Mouse (Mus musculus) kidney, adult 2 months (tissue): Measurements from ENCODE around the gene Chtf18. TPM values are rescaled to one million over a fixed set of nuclear protein-coding genes. Genes with fewer than 3 reads are reported as not detected.
A peak's percentile ranks its signal among the peaks of the same experiment; 100 is the strongest.
"Not testable (repeated sequence)": the region's sequence is repeated elsewhere in the genome, so short reads cannot be mapped to it uniquely, and the experiment has no call there.

Source experiments
- DNase-seq: peaks from one replicate; pipeline ENCODE4 v3.0.0; 2021
- H3K27ac ChIP-seq: fragments of 200-500 bp; 2 replicates; pipeline ENCODE4 v1.5.1; 2012; ENCODE audit warnings: low read depth, low read length, control low read depth, inconsistent platforms; ENCODE audit not compliant: insufficient read depth
- H3K27me3 ChIP-seq: fragments of 200-500 bp; replicated peaks from 2 replicates; pipeline ENCODE4 v1.6.1; 2012; ENCODE audit warnings: mild to moderate bottlenecking, moderate library complexity, low read length, inconsistent platforms; ENCODE audit not compliant: control insufficient read depth, insufficient read depth
- H3K36me3 ChIP-seq: fragments of 200-500 bp; 2 replicates; pipeline ENCODE4 v1.6.1; 2012; ENCODE audit warnings: mild to moderate bottlenecking, moderate library complexity, low read length, inconsistent platforms; ENCODE audit not compliant: control insufficient read depth, insufficient read depth
- H3K4me1 ChIP-seq: fragments of 200-500 bp; 2 replicates; pipeline ENCODE4 v1.6.1; 2011; ENCODE audit warnings: low read length; ENCODE audit not compliant: control insufficient read depth, insufficient read depth
- H3K4me3 ChIP-seq: fragments of 200-500 bp; 2 replicates; pipeline ENCODE4 v1.5.1; 2011; ENCODE audit warnings: mild to moderate bottlenecking, low read depth, low read length, control low read depth; ENCODE audit not compliant: insufficient read depth
- CTCF ChIP-seq: fragments of 200-500 bp; conservative IDR thresholded peaks from 2 replicates; pipeline ENCODE4 v1.5.1; 2011; ENCODE audit warnings: low read depth, mild to moderate bottlenecking, control low read depth, low read length, moderate library complexity, mixed read lengths; ENCODE audit not compliant: insufficient read depth, insufficient read length
- POLR2A ChIP-seq: fragments of 200-500 bp; IDR thresholded peaks from one replicate; pipeline ENCODE4 v1.6.1; 2011; ENCODE audit warnings: low read depth, low read length, control low read depth
- WGBS: fragments of 180-500 bp; shearing (Covaris S2); methylation state at CpG from one replicate; pipeline ENCODE4 v1.1.7; 2018; 5-methylcytosine and 5-hydroxymethylcytosine counted together
- polyA plus RNA-seq: library from polyadenylated mRNA; depleted of rRNA; stranded (reverse); fragments of >200 nt; gene quantifications from 2 replicates; pipeline ENCODE4 v1.2.3, GENCODE M21; 2012

Gene Chtf18
- polyA plus RNA-seq, 1 experiment = 0.75 TPM

DNA sequence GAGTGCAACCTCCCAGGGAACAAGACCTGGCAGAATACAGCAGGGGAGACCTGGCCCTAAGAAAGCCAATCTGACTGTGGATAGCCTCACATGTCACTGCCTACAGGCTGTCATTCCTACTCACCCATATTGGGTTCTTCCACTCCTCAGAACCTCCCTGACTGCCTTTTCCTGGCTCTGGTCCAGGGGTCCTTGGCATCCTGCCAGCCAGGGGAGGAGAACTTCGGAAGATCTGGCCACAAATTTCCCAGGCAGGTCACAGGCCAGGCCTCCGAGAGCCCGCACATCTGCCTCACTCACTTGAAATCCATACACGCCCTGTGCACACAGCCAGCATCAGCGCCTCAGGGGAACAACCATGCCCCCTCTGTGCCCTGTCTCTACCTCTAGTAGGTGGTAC lies 24.2 kb upstream of the Chtf18 start:
- DNase-seq = peak; percentile 36
- H3K36me3 ChIP-seq = no peaks in the 10 kb centered on the region
- no peak overlapping the region for H3K27ac ChIP-seq
- TF ChIP-seq CTCF (no peak), POLR2A (no peak)
- no peak overlapping the region for H3K4me3 ChIP-seq
- WGBS = 21% methylated on average over 5 of the region's 5 CpGs
- H3K27me3 ChIP-seq = no peaks in the 10 kb centered on the region
- no peaks in the 10 kb centered on the region for H3K4me1 ChIP-seq

- Histone ChIP-seq H3K27ac (no peak overlapping the region), H3K36me3 (no peaks in the 10 kb centered on the region), H3K4me1 (no peaks in the 10 kb centered on the region), H3K27me3 (no peaks in the 10 kb centered on the region), H3K4me3 (no peak overlapping the region)
- no peak for TF ChIP-seq POLR2A
- WGBS = 86% methylated on average over 6 of the region's 6 CpGs
- no peak for DNase-seq
Observed at GRCm38 (mm10) chr17:25749314-25749713, 22.1 kb upstream of the Chtf18 start.

DNA sequence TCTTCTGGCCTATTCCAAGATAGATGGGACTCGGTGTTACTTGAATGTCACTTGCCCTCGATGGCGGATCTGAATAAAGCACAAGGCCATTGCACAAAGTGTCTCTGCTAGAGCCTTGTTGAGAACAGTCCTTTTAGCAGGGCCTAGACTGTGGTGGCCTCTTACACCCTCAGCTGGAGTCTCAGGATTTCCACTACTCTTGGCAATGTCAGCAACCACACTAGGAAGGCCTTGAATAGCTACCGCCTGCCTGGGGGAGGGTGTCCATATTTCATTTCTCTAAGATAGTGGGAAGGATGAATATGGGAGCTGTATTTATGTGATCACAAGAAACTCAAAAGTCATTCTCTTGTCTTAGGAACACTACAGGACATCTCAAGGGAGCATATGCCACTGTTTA lies 21.0 kb upstream of the Chtf18 start:
- H3K27me3 ChIP-seq = no peaks in the 10 kb centered on the region
- H3K27ac ChIP-seq = no peak overlapping the region
- no peak for DNase-seq
- H3K4me3 ChIP-seq = no peak overlapping the region
- WGBS = 89% methylated on average over 4 of the region's 4 CpGs
- TF ChIP-seq POLR2A = no peak
- TF ChIP-seq CTCF = no peak
- H3K36me3 ChIP-seq = no peaks in the 10 kb centered on the region
- H3K4me1 ChIP-seq = no peaks in the 10 kb centered on the region

- H3K27me3 ChIP-seq = no peaks in the 10 kb centered on the region
- DNase-seq = no peak
- WGBS = 77% methylated on average over 10 of the region's 10 CpGs
- no peaks in the 10 kb centered on the region for H3K36me3 ChIP-seq
- H3K4me3 ChIP-seq = no peak overlapping the region
- no peak overlapping the region for H3K27ac ChIP-seq
- H3K4me1 ChIP-seq = no peaks in the 10 kb centered on the region
- TF ChIP-seq CTCF = no peak
- TF ChIP-seq POLR2A = no peak
Observed at GRCm38 (mm10) chr17:25744311-25744710, 17.1 kb upstream of the Chtf18 start.

DNA sequence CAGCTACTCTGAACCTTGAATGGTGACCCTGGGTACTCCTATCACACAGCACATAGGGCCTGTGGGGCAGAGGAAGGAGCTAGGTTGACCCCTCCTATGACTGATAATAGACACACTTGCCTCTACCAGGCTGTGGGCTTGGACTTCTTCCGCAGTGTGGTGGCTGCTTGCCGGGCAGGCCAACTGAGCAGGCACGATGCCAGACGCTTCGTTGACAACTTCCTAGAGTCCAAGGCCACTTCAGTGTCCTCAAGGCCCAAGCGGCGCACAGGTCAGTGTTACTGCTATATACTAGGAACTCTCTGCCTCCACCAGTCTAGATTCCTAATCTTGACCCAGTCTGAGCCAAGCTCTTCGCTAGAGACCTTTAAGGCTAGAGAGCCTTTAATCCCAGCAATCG lies 16.6 kb upstream of the Chtf18 start:
- Histone ChIP-seq H3K27ac (no peak overlapping the region), H3K27me3 (no peaks in the 10 kb centered on the region), H3K36me3 (no peaks in the 10 kb centered on the region), H3K4me3 (no peak overlapping the region), H3K4me1 (no peaks in the 10 kb centered on the region)
- 86% methylated on average over 9 of the region's 9 CpGs for WGBS
- TF ChIP-seq CTCF (no peak), POLR2A (no peak)
- no peak for DNase-seq

DNA sequence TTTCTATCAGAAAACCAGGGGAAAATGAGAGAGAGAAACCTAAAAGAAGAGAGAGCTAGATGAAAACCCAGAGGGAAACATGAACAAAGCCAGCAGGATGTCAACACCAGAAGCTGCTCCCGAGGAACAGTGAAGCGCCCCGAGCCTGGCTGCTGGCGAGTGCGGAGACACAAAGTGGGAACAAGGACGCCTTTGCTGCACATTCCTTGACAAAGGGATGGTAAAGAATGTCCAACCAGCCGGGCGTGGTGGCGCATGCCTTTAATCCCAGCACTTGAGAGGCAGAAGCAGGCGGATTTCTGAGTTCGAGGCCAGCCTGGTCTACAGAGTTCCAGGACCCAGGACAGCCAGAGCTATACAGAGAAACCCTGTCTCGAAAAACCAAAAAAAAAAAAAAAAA lies 14.3 kb upstream of the Chtf18 start:
- not testable (repeated sequence) for DNase-seq, H3K27me3 ChIP-seq, H3K4me1 ChIP-seq, H3K4me3 ChIP-seq, H3K36me3 ChIP-seq, H3K27ac ChIP-seq
- WGBS = 78% methylated on average over 12 of the region's 12 CpGs

DNA sequence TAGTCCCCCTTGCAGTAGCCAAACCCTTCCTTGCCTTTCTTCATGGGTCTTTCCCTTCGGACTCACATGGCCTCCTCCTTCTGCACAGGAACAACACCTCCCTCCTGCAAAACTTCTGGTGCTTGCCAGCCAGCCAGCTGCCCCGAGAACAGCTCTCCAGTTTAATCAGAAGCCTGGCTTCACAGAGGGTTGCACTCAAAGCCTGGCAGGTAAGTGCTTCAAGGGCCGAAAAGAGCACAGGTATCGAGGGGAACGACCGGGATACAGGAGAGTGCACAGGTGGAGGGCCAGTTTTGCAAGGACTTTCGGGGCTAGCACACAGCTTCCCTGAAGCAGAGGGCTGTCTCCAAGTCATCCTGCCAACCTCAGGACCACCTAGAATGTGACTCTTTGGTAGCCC lies 11.6 kb upstream of the Chtf18 start:
- H3K36me3 ChIP-seq = no peaks in the 10 kb centered on the region
- 77% methylated on average over 7 of the region's 7 CpGs for WGBS

GRCm38 (mm10) chr17:25735745-25736144 lies 8.5 kb upstream of the Chtf18 start, which contains the start of gene Mslnl:
Gene Mslnl (plus strand): TSS chr17:25736042.
- Histone ChIP-seq H3K36me3 (no peaks in the 10 kb centered on the region), H3K27ac (no peak within 1 kb of the TSS), H3K27me3 (no peaks in the 10 kb centered on the region), H3K4me1 (no peaks in the 10 kb centered on the region), H3K4me3 (no peak within 1 kb of the TSS)
- no peak for DNase-seq
- TF ChIP-seq POLR2A = no peak
- TF ChIP-seq CTCF = no peak
- 50% methylated on average over 3 of the region's 3 CpGs for WGBS

More for the DNA sequence above, 11.6 kb upstream of the Chtf18 start:
- Histone ChIP-seq H3K27me3 (no peaks in the 10 kb centered on the region), H3K4me1 (no peaks in the 10 kb centered on the region), H3K4me3 (no peak overlapping the region), H3K27ac (no peak overlapping the region)
- no peak for TF ChIP-seq POLR2A
- TF ChIP-seq CTCF = no peak
- no peak for DNase-seq
